Mouse (Mus musculus) c-Kit-negative CD71-positive TER-119-positive erythroid progenitor cells, embryonic 14.5 days (primary cell): ENCODE measurements around the gene Amph.
"Not testable (repeated sequence)": the region's sequence is repeated elsewhere in the genome, so short reads cannot be mapped to it uniquely, and the experiment has no call there.

Experiments
- DNase-seq: peaks from one replicate; pipeline ENCODE4 v3.0.0-alpha.2; 2013; ENCODE audit warnings: low read depth, low spot score

The Amph gene

DNA sequence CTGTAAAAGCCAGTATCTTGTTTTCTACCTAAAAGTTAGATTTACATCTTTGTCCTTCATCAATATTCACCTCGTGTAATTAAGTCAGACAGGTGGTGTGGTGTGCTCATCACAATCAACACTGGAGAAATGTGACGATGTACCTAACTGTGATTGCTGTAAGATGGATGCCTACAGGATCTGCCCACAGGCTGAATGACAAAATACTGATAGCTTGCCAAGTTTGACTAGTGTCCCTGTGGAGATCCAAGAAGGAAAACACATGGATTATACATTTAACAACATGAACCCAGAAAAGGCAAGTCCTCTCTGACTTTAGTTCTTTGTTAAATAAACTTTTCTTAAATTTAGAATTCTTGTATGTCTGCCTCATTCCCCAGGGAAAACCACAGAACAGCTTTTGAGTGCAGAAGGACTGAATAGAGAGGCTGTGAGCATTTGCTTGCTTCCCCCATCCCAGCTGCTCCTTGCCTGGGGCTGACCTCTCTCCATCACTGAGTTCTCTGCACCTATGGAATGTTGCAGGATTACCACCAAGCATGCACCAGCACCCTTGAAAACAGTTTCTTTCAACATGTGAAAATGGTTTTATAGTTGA lies 77.2 kb downstream of the Amph start:
- no peak for DNase-seq

DNA sequence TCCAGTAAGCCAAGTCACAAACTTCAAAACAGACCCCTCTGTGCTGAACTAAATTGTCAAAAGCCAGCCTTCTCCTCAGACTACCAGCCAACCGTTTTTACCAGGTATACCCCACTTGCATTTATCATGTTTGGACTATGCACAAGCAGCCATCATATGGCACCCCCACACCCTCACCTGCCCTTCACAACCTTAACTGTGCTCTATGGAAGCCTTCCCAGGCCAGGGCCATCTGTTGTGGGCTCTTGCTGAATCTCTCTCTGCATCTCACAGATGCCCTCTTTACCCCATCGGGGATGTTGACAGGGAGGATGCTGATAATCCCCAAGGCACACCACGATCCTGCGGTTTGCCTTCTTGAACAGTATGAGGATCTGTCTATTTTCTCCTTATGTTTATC lies 77.9 kb downstream of the Amph start:
- DNase-seq = no peak

DNA sequence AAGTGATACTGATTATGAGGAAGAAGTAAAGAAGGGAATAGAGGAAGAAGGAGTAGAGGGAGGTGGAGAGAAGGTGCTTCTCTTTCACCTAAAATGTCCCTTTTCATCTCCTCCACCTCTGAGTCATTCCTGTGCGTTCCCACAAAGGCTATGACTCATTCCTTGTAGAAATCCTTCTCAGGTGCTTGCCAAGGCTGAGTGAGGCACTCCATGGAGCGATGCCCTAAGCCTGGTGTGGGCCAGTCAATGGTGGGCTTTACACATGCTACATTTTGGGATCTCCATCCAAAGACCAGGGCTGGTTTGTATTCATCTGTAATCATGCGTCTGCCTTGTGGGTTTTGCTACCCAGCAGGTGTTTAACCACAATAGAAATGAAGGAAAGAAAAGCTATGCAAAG lies 78.9 kb downstream of the Amph start:
- no peak for DNase-seq

DNA sequence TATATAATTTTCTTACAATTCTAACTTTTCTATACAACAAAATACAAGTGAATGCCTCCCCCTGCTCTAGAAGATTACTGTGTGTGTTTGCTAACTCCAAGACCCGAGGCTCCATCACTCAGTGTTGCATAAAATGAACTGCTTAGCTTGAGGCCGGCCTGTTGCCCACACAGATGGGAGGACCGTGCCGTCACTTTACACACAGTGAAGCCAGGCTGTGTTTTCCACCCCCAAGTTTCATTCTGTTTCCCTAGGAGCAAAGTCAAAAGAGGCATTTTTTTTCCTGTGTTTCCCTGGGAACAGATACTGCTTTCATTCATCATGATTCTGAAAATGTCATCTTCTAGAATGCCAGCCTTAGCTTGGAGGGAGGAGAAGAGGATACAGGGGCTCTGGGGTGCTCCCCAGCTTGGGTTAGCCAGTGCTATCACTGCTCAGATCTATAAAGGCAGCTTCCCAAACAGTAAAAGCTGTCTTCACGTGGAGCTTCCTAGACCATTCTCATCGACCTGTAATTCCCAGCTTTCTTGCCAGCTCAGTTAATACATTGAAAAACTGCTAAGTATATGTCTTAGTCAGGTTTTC lies 79.9 kb downstream of the Amph start:
- no peak for DNase-seq

DNA sequence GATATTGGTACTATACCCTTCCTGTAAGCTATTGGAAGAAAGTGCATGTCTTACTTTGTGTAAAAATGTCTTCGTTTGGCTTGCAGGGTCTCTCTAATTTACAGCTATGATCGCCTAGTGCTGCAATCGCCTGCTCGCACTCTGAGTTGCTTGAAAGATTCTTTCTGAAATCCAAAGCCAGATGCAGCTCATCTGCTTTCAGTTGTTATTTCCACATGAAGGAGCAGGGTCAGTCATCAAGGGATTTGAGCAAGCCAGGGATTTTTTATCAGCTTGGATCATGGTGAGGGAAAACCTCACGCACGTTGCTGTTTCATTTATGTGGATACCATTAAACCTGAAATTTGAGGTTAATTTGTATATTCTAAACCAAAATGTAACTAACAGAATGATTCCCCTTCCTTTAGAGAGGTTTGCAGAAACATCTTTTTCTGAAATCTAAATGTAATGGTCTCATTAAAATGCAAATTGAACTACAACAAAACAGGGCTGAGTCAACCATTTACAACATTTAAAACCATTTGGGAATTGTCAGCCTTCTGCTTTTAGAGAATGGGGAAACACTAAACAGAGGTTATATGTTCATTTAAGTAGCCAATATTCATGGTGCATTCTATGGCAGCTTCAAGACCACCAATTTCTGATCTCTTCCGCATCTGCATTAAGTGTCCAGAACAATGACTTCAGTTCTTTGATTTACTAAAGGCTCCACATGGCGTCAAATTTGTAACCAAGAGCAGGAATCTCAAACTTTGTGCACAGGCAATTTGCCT lies 84.1 kb downstream of the Amph start:
- no peak for DNase-seq

DNA sequence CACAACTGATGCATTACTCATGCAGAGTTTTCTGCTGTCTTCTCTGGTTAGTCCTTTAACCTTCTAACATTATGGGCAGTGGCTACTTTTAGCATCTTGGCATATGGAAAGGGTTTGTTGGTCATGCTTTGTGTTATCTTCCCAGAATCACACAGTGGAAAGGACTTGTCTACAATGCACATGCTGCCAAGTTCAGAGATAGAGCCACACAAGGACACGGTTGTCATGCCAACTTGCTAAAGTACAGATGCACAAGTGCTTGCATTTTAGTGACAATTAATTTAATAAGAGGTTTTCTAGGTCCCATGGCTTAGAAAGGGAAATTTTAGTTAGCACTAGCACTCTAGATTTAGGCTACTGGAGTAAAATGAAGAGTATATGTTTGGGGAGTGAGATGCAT lies 104.1 kb downstream of the Amph start:
- no peak for DNase-seq

DNA sequence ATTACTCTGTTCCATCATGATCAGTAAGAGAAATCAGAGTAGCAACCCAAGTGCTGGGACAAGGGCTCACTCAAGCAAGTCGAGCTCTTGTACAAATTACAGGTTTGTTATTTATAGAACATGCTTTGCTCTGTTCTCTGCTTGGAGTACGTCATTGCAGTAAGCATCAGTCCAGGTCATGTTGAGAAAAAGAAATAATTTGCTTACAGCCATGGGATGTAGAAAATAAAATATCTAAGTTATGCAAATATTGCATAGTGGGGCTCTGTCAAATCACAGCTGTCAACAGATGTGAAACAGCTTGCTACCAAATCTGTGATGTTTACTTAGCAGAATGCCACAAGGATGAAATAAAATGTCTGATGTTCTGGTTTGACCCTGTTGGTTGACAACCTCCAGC lies 106.5 kb downstream of the Amph start:
- no peak for DNase-seq

DNA sequence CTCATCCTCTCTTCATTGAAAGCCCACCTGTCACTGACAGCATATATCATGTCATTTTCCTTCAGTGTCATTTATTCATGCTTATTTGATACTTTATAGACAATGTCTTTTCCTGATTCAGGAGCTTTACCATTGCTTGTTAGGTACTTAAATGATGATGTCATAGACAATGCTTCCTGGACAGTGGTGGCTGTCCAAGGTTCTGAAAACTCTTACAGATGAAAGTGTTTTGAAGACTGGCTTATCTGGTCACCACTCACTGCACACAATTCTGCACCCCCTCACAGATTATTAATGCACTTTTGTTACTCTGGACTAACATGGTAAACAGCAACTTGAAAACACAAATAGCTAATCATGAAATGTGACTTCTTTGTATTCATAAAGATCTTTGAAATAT lies 124.3 kb downstream of the Amph start:
- no peak for DNase-seq

DNA sequence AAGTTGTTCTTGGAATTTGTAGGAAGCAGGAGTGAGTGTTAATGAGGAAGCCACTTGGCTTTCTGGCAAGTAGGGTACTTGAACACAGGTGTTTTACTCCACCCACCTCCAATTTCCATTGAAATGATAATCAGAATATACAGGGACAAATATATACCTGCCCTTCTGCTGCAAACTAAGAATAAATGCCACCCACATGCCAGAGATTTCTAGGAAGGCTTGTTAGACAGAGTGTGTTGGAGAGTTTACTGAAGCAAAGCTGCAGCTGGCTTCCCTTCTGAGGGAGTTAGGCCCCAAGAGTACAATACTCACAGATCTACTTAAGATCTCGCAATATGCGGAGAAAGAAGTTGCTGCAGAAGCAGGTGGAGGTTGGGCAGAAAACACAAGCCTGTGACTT lies 129.4 kb downstream of the Amph start:
- DNase-seq = no peak

DNA sequence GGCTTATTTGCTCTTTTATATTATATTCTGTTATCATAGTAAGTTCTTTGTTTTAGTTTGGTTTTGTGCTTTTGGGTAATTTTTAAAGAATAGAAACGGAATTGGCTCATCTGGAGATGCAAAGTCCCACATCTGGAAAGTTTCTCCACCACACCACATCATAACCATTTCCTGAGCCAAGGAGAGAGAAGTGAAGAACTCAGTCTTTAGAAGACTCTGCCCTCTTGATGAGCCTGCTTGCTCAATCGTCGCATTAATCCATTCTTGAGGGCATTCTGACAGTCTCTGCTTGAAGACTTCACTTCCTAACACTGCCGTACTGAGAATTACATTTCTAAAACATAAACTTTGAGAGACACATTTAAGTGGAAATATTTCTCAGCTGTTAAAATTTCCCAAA lies 133.9 kb downstream of the Amph start:
- no peak for DNase-seq

DNA sequence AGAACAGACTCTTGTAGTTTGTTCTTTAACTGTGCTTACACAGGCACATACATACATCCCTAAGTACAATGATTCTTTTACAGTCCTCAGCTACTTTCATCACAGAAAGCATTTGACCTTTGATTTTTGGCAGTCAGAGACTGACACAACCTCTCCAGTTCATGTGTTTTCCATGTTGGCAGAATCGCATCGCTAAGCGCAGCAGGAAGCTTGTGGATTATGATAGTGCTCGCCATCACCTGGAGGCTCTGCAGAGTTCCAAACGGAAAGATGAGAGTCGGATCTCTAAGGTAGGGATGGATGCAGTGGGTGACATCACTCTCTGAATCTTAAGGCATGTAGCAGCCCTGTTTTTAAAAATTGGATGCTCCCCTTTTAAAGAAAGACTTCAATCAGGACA lies 146.6 kb downstream of the Amph start:
- DNase-seq = no peak

DNA sequence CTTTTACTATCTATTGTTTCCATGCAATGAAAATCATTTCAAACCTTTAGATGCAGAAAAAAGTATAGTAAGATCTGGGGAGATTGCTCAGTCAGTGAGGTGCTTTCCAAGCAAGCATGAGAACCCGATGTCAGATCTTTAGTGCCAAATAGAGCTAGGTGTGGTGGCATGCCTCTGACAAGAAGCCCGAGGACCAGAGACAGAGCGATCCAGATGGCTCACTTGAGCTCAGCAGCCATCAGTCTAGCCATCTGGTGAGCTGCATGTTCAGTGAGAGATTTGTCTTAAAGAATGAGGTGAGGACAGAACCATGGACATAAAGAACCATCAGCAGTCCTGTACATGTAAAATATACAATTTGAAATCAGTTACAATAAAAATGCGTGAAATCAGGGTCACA lies 149.1 kb downstream of the Amph start:
- no peak for DNase-seq

DNA sequence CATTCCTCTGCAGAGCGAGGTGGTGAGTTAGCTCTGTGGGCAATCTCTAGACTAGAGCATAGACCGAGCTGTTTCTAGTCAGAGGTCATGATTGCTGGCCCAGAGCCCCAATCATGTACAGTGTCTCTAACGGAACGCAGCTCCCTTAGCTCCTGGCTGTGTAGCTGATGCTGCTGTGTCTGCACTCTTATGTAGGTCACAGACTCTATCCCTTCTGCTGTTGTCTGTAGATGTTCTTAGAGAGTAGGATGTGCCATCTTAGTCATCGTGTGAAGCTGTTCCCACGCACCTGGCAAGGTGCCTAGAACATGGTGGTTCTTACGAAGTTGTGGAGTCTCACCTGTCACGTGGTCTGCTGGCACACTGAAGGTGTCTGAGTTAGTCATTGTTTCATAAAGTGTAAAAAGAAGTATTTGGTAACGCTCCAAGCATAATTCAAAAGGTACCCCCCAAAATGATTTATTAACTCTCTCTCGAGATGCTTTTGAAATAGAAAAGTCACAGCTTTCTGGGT lies 153.9 kb downstream of the Amph start:
- DNase-seq = no peak

DNA sequence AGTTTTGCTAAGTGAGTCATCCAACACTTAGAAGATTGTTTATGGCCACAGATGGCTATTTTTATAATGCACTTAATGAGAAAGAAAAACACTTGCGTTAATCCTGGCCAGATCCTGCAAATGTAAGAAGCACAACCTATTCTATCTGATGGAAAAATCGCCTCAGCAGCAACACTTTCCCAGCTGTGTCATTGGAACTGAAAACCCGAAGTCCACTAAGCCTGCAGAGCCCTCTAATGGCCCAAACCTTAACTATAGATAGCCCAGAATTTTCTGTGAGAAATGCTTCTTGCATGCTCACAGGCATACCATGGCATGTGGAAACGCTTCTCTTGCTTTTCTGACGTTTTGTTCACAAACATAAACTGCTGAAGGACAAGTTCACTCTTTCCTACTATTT lies 158.4 kb downstream of the Amph start:
- DNase-seq = no peak

DNA sequence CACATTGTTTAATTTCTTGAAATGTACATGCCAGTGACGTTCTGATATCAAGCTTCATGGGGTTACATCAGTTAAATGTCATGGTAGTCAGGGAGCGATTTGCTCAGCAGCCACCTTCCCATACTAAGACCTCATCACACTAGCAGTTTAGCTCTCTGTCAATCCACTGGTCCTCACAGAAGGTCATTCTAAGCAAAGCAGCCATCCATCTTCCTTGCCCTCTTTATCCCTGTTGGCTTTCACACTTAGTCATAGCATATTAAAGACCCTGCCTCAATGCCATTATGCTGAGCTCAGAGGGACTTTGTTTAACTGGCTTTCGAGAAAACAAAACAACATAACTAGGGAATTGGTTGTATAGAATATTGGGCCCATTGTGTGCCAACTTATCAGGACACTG lies 161.3 kb downstream of the Amph start:
- no peak for DNase-seq

DNA sequence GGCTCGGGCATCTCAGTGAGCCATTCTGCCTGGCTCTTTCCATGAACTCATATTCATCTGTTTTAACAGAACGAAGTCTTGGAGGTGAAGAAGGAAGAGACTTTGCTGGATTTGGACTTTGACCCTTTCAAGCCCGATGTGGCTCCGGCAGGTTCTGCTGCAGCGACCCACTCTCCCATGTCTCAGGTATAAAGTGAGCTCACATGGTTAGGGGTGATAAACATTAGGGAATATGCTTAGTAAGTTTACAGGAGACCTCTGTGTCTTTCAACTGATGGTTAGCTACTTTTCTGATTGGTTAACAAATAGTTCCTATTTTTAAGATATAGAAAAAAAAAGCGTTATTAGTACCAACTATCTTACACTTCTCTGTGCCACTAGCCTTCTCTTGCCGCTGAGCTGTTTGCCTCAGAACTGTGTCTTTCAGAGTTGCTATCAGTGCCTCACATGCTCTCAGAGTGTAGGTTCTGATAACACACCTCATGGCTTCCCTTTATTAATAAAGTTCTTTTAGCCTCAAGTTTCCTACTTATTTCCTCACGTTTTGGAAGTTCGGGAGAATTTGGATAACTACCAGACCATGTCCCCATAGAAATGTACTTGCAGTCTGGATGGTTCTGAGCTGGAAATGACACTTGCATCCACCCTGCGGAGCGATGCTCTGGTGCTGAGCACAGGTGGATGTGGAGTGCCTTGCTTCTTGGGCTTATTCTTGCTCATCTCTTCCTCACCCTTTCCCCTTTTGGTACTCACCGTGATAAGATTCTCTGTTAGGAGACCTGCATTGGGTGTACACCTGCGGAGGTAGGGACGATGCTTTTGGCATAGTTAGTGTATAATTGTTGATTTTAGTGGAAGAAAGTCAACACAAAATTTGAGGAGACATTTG lies 165.3 kb downstream of the Amph start:
- DNase-seq = no peak

DNA sequence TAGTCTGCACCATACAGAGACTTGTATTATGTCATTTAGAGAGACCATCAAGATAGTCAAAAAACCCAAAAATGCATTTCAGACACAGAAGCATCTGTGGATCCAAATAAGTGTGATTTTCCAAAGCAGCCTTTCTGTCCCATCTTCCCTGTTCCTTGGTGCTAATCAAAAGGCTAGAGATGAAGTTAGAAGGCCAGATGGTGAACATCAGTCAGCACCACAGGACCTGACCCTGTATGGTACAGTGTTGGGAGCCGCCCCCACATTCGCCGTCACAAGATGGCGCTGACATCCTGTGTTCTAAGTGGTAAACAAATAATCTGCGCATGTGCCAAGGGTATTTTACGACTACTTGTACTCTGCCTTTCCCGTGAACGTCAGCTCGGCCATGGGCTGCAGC lies 166.8 kb downstream of the Amph start:
- not testable (repeated sequence) for DNase-seq

DNA sequence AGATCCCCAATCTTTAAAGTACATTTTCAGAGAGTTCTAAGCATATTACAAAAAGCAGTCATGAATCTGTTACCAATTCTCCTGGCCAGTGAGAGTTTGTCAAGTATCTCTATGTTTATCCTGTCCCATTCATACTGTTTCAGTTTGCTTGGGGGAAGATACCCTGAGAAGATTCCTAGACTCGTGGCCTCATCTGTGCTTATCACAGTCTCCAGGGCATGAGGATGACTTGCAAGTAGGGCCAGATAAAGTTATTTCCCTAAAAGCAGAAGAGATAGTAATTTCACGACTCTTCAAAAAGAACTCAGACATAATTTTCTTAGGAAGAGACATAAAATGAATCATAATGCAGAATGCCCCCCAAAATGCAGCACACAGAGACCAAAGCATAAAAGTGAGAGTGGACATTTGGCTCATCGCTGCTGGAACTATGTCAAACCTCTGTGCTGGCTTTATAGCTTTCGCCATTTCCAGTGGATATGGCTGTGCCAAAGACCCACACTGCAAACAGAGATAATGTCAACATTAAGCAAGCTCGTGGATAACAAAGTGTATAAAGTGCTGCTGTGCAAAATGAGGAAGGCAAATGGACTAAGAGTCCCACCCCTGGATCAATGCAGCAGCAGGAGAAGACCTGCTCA lies 179.0 kb downstream of the Amph start:
- peak; percentile 48 for DNase-seq

DNA sequence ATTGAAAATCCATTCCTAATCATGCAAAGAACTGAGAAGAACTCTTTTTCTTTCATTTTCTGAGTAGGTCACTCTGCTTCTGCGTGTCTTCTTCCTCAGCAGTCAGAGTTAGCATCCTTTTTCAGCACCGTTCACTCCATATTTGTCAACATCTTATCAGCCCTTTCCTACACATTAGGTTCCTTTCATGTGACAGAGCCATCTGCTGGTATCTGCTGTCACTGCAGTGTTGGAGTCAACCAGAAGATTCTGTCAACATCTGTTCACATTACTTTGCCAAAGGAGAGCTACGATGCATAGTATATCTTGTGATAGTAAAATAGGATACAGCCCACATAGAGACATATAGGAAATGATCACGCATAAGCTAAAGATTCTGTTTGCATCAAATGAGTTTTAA lies 185.8 kb downstream of the Amph start:
- peak; percentile 13 for DNase-seq

DNA sequence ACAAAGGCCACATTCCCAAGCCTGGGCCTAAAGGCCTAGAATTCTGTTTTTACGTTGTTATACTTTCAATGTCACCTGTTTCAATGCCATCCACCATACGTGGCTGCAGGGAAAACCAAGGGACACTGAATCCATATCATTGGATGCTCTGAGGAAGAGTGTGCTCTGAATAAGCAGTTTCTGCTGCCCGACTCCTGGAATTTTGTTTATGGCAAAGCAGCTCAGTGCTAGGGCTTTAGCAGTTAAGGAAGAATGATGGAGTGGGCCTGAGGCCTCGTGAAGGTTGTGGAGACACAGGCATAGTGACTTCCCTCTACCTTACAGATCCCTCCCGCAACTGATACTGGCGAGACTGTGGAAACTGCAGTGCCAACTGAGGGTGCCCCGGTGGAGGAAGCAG lies 189.2 kb downstream of the Amph start:
- DNase-seq = no peak

DNA sequence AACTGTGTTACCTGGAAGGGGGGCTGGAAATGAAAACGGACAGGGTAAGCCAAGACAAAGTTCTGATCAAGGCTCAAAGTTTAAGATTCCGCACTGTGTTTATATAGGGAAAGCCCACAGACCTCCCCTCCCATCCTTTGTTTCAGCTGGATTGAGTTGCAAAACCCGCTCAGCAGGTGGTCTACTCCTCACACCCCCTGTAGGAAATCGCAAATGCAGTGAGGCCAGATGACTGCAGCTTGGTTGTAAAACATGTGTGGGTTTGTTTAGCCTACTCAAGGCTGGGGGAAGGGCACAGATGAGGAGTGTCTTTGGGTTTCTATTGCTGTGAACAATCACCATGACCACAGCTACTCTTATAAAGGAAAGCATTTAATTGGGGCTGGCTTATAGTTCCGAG lies 189.9 kb downstream of the Amph start:
- DNase-seq = no peak

DNA sequence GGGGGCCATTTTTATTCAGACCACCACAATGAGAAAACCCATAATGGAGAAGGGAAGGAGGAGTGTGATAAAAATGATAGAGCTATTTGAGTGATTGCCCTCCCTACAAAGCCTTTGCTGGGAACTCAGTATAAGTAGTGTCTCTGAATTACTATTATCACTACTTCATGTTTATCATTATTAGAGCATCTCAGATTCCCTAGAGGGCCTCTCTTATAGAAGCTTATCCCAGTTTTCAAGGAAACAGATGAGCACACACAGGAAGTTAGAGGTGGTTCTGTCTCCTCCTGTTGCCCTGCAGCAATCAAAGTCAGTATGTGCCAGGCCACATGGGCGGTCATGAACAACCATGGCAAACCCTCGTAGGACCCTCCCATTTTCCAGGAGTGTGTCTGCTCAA lies 190.5 kb downstream of the Amph start:
- DNase-seq = no peak
